Mouse (Mus musculus): ENCODE measurements around the gene Pdxp.

GRCm38 (mm10) chr15:78915660-78916017, 1.9 kb downstream of the Pdxp start:
- TF ChIP-seq CTCF (IDR thresholded peaks at IDR 0.05; ENCODE audit: low read depth) (peak; percentile 97), EP300 (optimal IDR thresholded peaks at IDR 0.05) (no peak)
